Mouse (Mus musculus) kidney, adult 2 months (tissue): ENCODE measurements around the gene Ift172.

Experiments used
- CTCF ChIP-seq: fragments of 200-500 bp; conservative IDR thresholded peaks from 2 replicates; pipeline ENCODE4 v1.5.1; 2011; ENCODE audit warnings: low read depth, mild to moderate bottlenecking, control low read depth, low read length, moderate library complexity, mixed read lengths; ENCODE audit not compliant: insufficient read depth, insufficient read length
- POLR2A ChIP-seq: fragments of 200-500 bp; IDR thresholded peaks from one replicate; pipeline ENCODE4 v1.6.1; 2011; ENCODE audit warnings: low read depth, low read length, control low read depth

DNA sequence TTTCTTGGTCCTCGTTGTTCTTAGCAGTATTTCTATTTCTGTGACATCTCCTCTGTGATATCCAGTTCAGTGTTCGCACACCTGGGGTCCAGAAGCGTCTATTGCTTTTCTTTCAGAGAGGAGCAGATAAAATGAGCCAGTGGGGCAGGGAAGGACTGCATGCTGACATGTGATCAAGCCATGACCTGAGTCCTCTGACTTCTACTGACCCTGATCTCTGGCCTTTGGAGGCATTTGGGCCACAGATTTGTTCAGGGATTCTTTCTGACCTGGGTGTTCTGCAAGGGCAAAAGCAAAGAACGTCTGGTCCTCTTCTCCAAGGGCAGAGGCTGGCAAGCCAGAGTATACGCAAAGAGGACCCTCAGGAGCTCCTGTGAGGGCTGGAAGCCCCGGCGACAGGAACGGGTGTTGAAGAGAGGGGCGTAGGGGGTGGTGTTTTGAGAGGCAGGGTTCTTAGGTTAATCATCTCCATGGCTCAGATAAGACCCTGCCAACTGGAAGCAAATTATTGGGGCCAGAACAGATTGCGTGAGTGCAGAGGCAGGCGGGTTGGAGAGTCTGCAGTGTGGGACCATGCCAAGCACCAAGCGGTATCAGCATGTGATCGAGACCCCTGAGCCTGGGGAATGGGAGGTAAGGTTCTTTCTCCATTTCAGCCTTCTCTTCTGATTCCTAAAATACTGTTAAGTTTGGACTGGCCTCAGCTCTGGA is 6.3 kb upstream of the Ift172 start, which contains the start of gene Gckr:
- TF ChIP-seq POLR2A (no peak), CTCF (no peak)
